Mouse (Mus musculus): ENCODE measurements around the gene Cfap161. TPM values are rescaled to one million over a fixed set of nuclear protein-coding genes. Genes with fewer than 3 reads are reported as not detected.

Cfap161 gene
- polyA plus RNA-seq, 1 experiment from 2014 or later = 0.13 TPM

DNA sequence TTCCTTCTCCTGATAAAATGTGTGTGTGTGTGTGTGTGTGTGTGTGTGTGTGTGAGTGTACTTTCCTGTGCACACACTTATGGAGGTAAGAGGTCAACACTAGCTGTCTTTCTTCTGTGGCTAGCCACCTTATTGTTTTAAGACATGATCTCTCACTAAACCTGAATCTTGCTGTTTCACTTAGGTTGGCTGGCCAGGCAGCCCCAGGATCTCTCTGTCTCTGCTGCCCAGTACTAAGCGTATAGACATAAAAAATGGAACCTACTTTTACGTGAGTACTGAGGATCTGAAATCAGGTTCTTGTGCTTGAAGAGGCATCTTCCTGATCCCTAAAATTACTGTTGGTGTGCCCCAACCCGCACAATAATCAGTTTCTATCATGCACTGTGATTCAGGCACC lies 61.9 kb downstream of the Cfap161 start:
- Histone ChIP-seq H3K36me3 (ENCODE audit: control insufficient read depth, insufficient read depth, low read length) (no peaks in the 10 kb centered on the region), H3K4me1 (replicated peaks; ENCODE audit: control insufficient read depth, insufficient read depth) (no peaks in the 10 kb centered on the region; the same call in 1 of the 2 replicates), H3K27ac (replicated peaks) (no peak overlapping the region), H3K4me3 (ENCODE audit: low read depth, low read length) (no peak overlapping the region), H3K9ac (ENCODE audit: low read length) (no peak overlapping the region), H3K9me3 (ENCODE audit: control insufficient read depth, low read length) (no peaks in the 10 kb centered on the region), H3K4me2 (replicated peaks; ENCODE audit: low read depth) (no peak overlapping the region), H3K27me3 (ENCODE audit: control insufficient read depth, insufficient read depth, low read length) (no peaks in the 10 kb centered on the region)
- DNase-seq (ENCODE audit: low spot score) (no peak), ATAC-seq (ENCODE audit: low FRiP score, low TSS enrichment) (no peak)
- 92% methylated on average over 3 of the region's 3 CpGs for WGBS
- TF ChIP-seq CTCF (IDR thresholded peaks at IDR 0.05; ENCODE audit: low read depth) = no peak
- TF ChIP-seq EP300 (optimal IDR thresholded peaks at IDR 0.05) = no peak

DNA sequence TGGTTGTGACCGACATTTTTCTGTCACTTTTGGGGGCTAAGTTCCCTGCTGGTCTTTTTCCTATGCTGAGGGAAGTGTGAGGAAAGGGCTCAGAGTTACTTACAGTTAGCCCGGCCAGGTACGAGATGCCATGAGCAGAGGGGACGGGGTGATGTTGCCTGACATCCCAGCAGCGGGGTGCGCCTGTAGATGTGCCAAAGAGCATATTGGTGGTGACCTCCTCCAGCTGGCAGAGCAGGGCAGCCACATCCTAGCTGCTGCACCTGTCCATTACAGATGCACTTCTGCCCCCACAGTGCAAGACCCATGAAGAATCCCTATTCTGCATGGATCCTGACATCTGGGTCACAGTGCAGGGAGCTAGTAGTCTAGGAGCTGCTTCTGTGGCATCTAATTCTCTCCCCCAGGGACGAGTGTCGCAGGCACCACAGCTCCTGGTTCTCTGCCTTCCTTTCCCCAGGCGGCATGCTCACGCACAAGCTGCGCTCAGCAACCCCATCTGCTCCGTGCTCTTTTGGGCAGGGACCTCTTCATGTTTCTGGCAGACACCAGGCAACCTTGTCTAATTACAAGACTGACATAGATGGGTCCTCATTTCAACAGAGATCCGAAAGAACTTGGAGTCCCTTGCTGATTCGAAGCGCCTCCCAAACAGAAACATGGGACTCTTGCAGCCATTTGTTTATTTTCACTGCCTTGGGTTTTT lies 62.6 kb downstream of the Cfap161 start:
- no peak overlapping the region for H3K27ac ChIP-seq (replicated peaks)
- no peak overlapping the region for H3K4me3 ChIP-seq (ENCODE audit: low read depth, low read length)
- WGBS = 80% methylated on average over 15 of the region's 15 CpGs
- no peak overlapping the region for H3K4me2 ChIP-seq (replicated peaks; ENCODE audit: low read depth)
- H3K27me3 ChIP-seq (ENCODE audit: control insufficient read depth, insufficient read depth, low read length) = no peaks in the 10 kb centered on the region
- H3K9me3 ChIP-seq (ENCODE audit: control insufficient read depth, low read length) = no peaks in the 10 kb centered on the region
- DNase-seq (ENCODE audit: low spot score) (no peak), ATAC-seq (ENCODE audit: low FRiP score, low TSS enrichment) (no peak)
- no peak overlapping the region for H3K9ac ChIP-seq (ENCODE audit: low read length)
- no peak for TF ChIP-seq CTCF (IDR thresholded peaks at IDR 0.05; ENCODE audit: low read depth)
- no peak for TF ChIP-seq EP300 (optimal IDR thresholded peaks at IDR 0.05)
- H3K4me1 ChIP-seq (replicated peaks; ENCODE audit: control insufficient read depth, insufficient read depth) = no peaks in the 10 kb centered on the region
- H3K36me3 ChIP-seq (ENCODE audit: control insufficient read depth, insufficient read depth, low read length) = no peaks in the 10 kb centered on the region

DNA sequence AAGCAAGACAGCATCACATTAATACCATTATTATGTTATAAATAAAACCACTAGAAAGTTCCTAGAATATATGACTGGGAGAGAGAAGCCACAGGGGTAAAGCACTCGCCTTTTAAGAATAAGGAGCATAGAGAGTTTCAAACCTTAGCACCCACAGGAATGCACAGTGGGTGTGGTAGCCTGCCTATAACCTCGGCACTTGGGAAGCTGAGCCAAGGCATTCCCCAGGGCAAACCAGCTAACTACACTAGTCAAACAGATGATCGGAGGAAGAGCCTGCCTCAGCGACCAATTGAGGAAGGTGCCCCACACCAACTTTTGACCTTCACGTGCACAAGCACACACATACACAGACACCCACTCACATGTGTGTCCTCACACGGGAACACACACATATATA lies 63.4 kb downstream of the Cfap161 start:
- Histone ChIP-seq H3K9ac (ENCODE audit: low read length) (no peak overlapping the region), H3K4me1 (replicated peaks; ENCODE audit: control insufficient read depth, insufficient read depth) (no peaks in the 10 kb centered on the region), H3K4me3 (ENCODE audit: low read depth, low read length) (no peak overlapping the region), H3K27ac (replicated peaks) (no peak overlapping the region), H3K36me3 (ENCODE audit: control insufficient read depth, insufficient read depth, low read length) (no peaks in the 10 kb centered on the region), H3K27me3 (ENCODE audit: control insufficient read depth, insufficient read depth, low read length) (no peaks in the 10 kb centered on the region), H3K4me2 (replicated peaks; ENCODE audit: low read depth) (no peak overlapping the region), H3K9me3 (ENCODE audit: control insufficient read depth, low read length) (no peaks in the 10 kb centered on the region)
- DNase-seq (ENCODE audit: low spot score) (no peak), ATAC-seq (ENCODE audit: low FRiP score, low TSS enrichment) (no peak)
- no peak for TF ChIP-seq CTCF (IDR thresholded peaks at IDR 0.05; ENCODE audit: low read depth)
- TF ChIP-seq EP300 (optimal IDR thresholded peaks at IDR 0.05) = no peak
- 61% methylated on average over 6 of the region's 6 CpGs for WGBS

DNA sequence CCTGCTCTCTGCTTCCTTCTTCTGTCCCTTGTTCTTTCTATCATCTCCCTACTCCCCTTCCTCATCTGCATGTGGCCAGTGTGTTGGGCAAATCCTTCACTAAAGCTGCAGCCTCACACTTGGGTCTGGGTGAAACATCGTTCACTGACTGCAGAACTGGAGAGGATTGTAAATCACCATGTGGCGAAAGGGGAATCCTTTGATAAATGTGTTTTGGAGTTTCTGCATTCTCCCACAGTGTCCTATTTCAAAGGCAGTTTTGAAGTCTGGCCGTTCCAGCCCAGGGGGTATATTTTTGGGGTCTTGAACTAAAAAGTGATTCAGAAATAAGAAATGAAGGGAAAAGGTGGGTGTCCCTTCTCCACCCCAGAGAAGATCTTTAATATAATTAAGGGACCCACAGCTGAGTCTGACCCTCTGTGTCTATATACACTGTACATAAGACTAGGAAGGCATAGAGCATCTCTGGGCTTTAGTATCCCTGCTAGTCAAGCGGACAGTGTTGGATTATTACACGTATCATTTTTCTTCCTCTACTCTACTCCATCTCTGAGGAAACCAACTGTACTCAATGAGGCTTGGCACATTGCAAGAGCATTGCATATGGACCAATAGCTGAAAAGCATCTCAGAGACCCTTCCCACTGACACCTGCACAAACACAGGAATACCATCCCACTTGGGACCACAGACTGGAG lies 67.6 kb downstream of the Cfap161 start:
- H3K4me2 ChIP-seq (replicated peaks; ENCODE audit: low read depth) = no peak overlapping the region
- H3K27ac ChIP-seq (replicated peaks) = no peak overlapping the region
- no peak for TF ChIP-seq EP300 (optimal IDR thresholded peaks at IDR 0.05)
- H3K4me1 ChIP-seq (replicated peaks; ENCODE audit: control insufficient read depth, insufficient read depth) = no peaks in the 10 kb centered on the region
- 58% methylated on average over 5 of the region's 5 CpGs for whole genome bisulfite sequencing
- no peaks in the 10 kb centered on the region for H3K36me3 ChIP-seq (ENCODE audit: control insufficient read depth, insufficient read depth, low read length)
- no peaks in the 10 kb centered on the region for H3K27me3 ChIP-seq (ENCODE audit: control insufficient read depth, insufficient read depth, low read length)
- no peak for ATAC-seq (ENCODE audit: low FRiP score, low TSS enrichment)
- H3K9me3 ChIP-seq (ENCODE audit: control insufficient read depth, low read length) = no peaks in the 10 kb centered on the region
- no peak overlapping the region for H3K9ac ChIP-seq (ENCODE audit: low read length)
- H3K4me3 ChIP-seq (ENCODE audit: low read depth, low read length) = no peak overlapping the region
- DNase-seq (ENCODE audit: low spot score) = no peak

DNA sequence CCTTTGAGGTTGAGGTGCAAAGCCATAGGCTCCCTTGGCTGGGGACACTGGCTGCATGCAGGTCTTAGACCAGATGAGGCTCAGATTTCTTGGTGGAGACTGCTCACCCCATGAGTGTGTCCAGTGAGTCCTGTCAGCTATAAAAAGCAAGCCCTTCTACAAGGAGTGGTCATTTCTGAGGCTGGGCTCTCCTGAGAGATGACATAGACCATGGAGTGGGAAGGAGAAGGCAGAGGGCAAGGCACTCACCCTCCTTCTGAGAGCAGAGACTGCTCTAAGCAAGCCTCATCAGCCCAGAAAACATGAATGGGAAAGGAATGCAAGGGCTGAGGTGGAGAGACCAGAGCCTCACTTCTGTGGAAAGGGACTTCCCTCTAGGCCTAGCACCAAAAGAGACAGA lies 68.9 kb downstream of the Cfap161 start:
- no peak overlapping the region for H3K27ac ChIP-seq (replicated peaks)
- H3K36me3 ChIP-seq (ENCODE audit: control insufficient read depth, insufficient read depth, low read length) = no peaks in the 10 kb centered on the region
- DNase-seq (ENCODE audit: low spot score) (no peak), ATAC-seq (ENCODE audit: low FRiP score, low TSS enrichment) (no peak)
- no peaks in the 10 kb centered on the region for H3K9me3 ChIP-seq (ENCODE audit: control insufficient read depth, low read length)
- no peaks in the 10 kb centered on the region for H3K27me3 ChIP-seq (ENCODE audit: control insufficient read depth, insufficient read depth, low read length)
- TF ChIP-seq EP300 (optimal IDR thresholded peaks at IDR 0.05) = no peak
- no peak for TF ChIP-seq CTCF (IDR thresholded peaks at IDR 0.05; ENCODE audit: low read depth)
- H3K9ac ChIP-seq (ENCODE audit: low read length) = no peak overlapping the region
- H3K4me3 ChIP-seq (ENCODE audit: low read depth, low read length) = no peak overlapping the region
- no peaks in the 10 kb centered on the region for H3K4me1 ChIP-seq (replicated peaks; ENCODE audit: control insufficient read depth, insufficient read depth)
- no peak overlapping the region for H3K4me2 ChIP-seq (replicated peaks; ENCODE audit: low read depth)

DNA sequence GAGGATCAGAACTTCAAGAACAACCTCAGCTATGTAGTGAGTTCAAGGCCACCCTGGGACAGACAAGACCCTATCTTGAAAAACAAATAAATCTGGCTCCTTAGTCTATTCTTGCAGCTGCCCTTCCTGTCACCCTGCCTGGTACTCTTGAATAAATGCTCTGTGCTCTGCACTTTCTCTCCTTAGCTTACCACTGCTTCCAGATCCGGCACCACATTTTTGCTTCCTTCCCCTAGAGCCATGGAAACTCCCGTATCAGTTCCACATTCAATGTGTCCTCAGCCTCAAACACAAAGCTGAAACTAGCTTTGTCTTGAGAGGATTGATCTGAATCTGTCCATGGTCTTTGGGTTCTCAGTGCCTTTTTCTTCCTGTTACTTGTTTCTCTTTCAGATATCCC lies 70.1 kb downstream of the Cfap161 start:
- DNase-seq (ENCODE audit: low spot score) = no peak
- ATAC-seq (ENCODE audit: low FRiP score, low TSS enrichment) = no peak
- no peaks in the 10 kb centered on the region for H3K9me3 ChIP-seq (ENCODE audit: control insufficient read depth, low read length)
- WGBS = 51% methylated on average over 2 of the region's 2 CpGs
- H3K9ac ChIP-seq (ENCODE audit: low read length) = no peak overlapping the region
- H3K36me3 ChIP-seq (ENCODE audit: control insufficient read depth, insufficient read depth, low read length) = no peaks in the 10 kb centered on the region
- H3K4me2 ChIP-seq (replicated peaks; ENCODE audit: low read depth) = no peak overlapping the region
- H3K4me3 ChIP-seq (ENCODE audit: low read depth, low read length) = no peak overlapping the region
- no peaks in the 10 kb centered on the region for H3K27me3 ChIP-seq (ENCODE audit: control insufficient read depth, insufficient read depth, low read length)
- H3K4me1 ChIP-seq (replicated peaks; ENCODE audit: control insufficient read depth, insufficient read depth) = no peaks in the 10 kb centered on the region
- H3K27ac ChIP-seq (replicated peaks) = no peak overlapping the region
- TF ChIP-seq CTCF (IDR thresholded peaks at IDR 0.05; ENCODE audit: low read depth) (no peak), EP300 (optimal IDR thresholded peaks at IDR 0.05) (no peak)

Other genes starting within 250 kb of the Cfap161 start
- 1.1 and 1.2 TPM in 2 replicates for gene Tmc3, start 210.0 kb downstream of the Cfap161 start, polyA plus RNA-seq (2015; fragmentation: Nextera tagmentation; extraction: Ambion mirVana)
- 33.8 and 34.1 TPM in 2 replicates for gene Stard5, start 162.9 kb downstream of the Cfap161 start, polyA plus RNA-seq (2015; fragmentation: Nextera tagmentation; extraction: Ambion mirVana)
- 2.6 and 2.8 TPM in 2 replicates for gene Il16, start 49.2 kb downstream of the Cfap161 start, polyA plus RNA-seq (2015; fragmentation: Nextera tagmentation; extraction: Ambion mirVana)
- 8.5 and 10.8 TPM in 2 replicates for gene Tlnrd1, start 89.4 kb upstream of the Cfap161 start, polyA plus RNA-seq (2015; fragmentation: Nextera tagmentation; extraction: Ambion mirVana)
- 54.7 and 62.9 TPM in 2 replicates for gene Mesd, start 89.6 kb upstream of the Cfap161 start, polyA plus RNA-seq (2015; fragmentation: Nextera tagmentation; extraction: Ambion mirVana)